Mouse (Mus musculus): ENCODE measurements around the gene Hspa2.
"Not testable (repeated sequence)": the region's sequence is repeated elsewhere in the genome, so short reads cannot be mapped to it uniquely, and the experiment has no call there.

Hspa2 gene

DNA sequence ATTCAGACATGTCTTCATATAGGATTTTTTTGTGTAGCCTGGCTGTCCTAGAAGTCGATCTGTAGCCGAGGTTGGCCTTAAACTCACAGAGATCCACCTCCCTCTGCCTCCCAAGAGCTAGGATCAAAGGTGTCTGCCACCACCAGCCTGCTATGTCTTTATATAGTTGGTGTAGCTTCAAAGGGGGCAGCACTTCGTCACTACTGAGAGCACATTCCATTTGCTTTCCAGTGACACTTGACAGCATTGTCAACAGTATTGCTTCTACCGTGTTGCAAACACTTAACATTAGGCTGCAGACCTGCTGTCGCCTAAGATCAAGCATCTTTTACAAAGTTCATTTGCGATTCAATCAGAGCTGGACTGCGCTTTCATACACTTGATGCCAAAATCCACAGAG lies 30.1 kb downstream of the Hspa2 start:
- DNase-seq (ENCODE audit: low read depth, low spot score), result no peak

DNA sequence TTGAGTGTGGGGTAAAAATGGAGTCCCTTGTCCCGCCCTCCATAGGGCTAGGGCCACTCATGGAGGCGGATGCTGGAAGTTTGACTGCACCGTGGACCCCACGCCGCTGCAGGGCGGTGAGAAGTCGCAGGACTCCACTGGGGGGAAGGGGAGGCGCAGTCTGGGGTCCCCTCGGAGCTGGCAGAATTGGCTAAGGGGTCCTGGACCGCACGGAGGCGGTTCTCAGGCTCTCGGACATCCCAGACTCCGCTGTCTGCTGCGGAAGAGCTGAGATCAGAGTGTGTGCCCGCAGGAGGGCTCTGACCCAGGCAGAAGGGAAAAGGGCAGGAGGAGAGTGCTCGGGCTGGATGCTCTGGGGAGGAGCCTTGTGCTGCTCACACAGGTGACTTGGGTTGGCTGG lies 31.1 kb downstream of the Hspa2 start:
- DNase-seq (ENCODE audit: low read depth, low spot score), result no peak

DNA sequence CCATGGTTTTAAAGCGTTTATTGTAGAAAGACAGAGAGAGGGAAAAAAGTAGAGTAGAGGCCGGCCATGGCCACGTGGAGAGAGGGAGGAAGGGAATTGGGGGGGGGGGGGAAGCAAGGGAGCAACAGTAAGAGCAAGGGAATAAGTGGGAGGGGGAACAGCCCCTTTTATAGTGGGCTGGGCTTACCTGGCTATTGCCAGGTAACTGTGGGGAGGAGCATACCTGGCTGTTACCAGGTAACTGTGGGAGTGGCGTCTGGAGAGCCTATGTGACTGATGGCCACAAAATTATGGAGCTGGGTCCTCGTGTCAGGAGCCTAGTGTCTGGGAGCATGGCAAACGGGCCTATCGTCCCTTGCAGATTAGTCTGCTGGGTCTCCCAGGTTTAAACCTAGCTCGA lies 31.6 kb downstream of the Hspa2 start:
- DNase-seq (ENCODE audit: low read depth, low spot score), result no peak

- not testable (repeated sequence) for DNase-seq (ENCODE audit: low read depth, low spot score)
Observed at GRCm38 (mm10) chr12:76443488-76443887, 39.5 kb downstream of the Hspa2 start.

GRCm38 (mm10) chr12:76444359-76444772 lies 40.4 kb downstream of the Hspa2 start:
- no peak for DNase-seq (ENCODE audit: low read depth, low spot score)

DNA sequence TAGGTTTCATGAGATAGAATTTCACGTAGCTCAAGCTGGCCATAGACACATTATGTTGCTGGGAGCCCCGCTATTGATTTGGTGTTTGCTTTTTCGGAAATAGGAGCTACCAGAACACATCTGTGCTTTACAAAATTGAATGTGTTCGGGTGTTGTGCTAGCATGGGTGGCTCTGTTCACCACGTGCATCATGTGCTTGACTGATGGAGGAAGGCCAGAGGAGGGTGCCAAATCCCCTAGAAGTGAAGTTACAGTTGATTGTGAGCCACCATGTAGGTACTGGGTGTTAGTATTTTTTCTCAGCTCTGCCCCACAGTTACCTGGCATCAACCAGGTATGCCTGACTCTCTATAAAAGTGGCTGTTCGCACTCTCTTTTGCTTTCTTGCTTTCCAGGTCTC lies 40.9 kb downstream of the Hspa2 start:
- DNase-seq (ENCODE audit: low read depth, low spot score), result no peak

- no peak for DNase-seq (ENCODE audit: low read depth, low spot score)
Observed at GRCm38 (mm10) chr12:76446201-76446600, 42.2 kb downstream of the Hspa2 start.

GRCm38 (mm10) chr12:76448127-76448526 lies 44.2 kb downstream of the Hspa2 start:
- no peak for DNase-seq (ENCODE audit: low read depth, low spot score)

GRCm38 (mm10) chr12:76452203-76452602 lies 48.2 kb downstream of the Hspa2 start:
- DNase-seq (ENCODE audit: low read depth, low spot score), result no peak
